Mouse (Mus musculus) brain, embryonic 14.5 days (tissue): Measurements from ENCODE around the gene Mapk1ip1.

Source experiments
- CTCF ChIP-seq: fragments of 200-500 bp; IDR thresholded peaks from 2 replicates; pipeline ENCODE4 v1.5.1; 2012; ENCODE audit warnings: inconsistent platforms, mild to moderate bottlenecking, moderate library complexity, borderline replicate concordance; ENCODE audit not compliant: insufficient read depth, insufficient read length; ENCODE audit errors: extremely low read depth
- POLR2A ChIP-seq: fragments of 200-500 bp; IDR thresholded peaks from 2 replicates; pipeline ENCODE4 v1.6.1; 2012; ENCODE audit warnings: mild to moderate bottlenecking, inconsistent platforms, borderline replicate concordance; ENCODE audit not compliant: poor library complexity, insufficient read depth, insufficient read length, severe bottlenecking; ENCODE audit errors: extremely low read depth

GRCm38 (mm10) chr7:138850083-138850482 is 4.0 kb upstream of the Mapk1ip1 start:
- TF ChIP-seq POLR2A (no peak), CTCF (no peak)
